Mouse (Mus musculus): ENCODE data around the gene Gm17268.

DNA sequence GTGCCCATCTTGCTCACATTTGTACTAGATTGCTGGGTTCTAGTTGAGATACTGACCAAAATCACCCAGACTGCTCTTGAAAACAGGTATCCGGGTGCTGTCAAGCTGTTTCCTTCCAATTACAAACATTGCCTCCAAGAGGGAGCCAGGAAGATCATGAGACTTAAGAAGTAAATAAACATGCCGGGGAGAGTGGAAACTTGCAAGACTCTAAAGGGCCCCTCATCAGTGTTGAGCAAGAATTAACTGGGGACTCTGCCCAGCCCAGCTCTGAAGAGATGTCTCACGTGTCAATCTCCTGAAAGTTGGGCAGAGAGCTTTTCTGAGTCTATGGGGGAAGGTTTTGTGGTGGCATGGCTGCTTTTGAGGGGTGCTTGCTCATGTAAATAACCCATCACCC lies 38.7 kb upstream of the Gm17268 start:
- TF ChIP-seq CTCF (conservative IDR thresholded peaks at IDR 0.05; ENCODE audit: insufficient read depth, insufficient read length, low read depth, low read length) (no peak), POLR2A (IDR thresholded peaks at IDR 0.05; ENCODE audit: low read depth, low read length) (no peak)
